Mouse (Mus musculus) activated CD4-positive, CD25-positive, alpha-beta regulatory T cell, adult 4 months (primary cell): ENCODE results near the gene Pou2af1. TPM values are rescaled to one million over a fixed set of nuclear protein-coding genes. Genes with fewer than 3 reads are reported as not detected.

ENCODE experiments used
- ATAC-seq: one replicate; pipeline ENCODE4 v1.8.0; 2017
- polyA plus RNA-seq, 2 experiments: library from polyadenylated mRNA; unstranded; fragments of 100-300 nt; shearing (Covaris generic); gene quantifications; one replicate each; pipeline ENCODE4 v1.2.1; 2017

Gene Pou2af1
- 1 to 10 TPM; 5.2 to 6.6 TPM for polyA plus RNA-seq

DNA sequence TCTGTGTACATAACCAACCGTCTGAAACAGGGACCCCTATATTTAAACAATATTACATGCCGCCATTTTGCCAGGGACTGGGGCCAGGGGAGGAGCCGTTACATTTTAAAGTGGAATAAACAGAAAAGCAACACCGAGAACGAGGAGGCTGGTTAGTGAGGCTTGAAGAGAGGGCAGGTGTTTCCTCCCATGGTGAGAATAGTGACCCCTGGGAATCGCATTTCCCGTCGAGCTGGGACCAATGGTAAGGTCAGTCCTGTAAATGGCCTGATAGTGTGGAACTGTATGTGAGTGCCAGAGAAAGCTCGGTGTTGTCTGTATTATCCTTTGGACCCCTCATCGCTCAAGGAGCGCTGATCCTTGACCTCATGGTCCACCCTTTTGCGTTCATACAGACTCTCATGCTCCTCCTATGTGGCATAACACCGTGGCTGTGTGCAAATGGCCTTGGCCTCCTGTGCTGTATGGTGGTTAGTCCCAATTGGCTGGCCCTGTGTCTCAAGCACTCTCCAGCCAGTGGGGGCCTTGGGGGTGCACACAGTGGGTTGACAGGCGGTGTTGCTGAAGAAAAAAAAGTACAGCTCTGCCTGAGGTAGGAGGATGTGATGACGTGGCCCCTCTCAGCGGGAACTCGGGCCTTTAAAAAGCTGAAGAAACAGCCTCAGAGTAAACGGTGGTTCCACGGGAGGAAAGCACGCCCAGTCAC is at the start of gene Pou2af1:
Gene Pou2af1 (plus strand): TSS at position 686 of the 706 bp plus-strand sequence.
- peak; percentile 89 for ATAC-seq

DNA sequence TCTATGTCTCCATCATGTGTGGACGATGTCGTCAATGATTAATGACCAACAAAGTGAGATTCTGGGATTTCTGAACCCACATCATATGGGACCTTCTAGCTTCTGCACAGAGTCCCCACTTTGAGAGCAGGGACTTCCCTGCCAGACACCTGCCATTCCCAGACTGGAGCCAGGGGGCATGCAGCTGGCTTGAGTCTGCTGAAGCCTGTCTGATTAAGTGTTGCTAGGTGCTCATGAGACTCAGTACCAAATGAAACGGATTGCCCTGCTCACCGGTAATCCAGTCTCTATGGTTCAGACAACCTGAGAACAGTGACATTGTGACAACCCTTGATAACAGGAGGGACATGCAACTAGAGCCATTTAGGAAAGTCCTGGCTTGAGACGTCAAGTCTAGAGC is 49.5 kb upstream of the Pou2af1 start:
- no peak for ATAC-seq

DNA sequence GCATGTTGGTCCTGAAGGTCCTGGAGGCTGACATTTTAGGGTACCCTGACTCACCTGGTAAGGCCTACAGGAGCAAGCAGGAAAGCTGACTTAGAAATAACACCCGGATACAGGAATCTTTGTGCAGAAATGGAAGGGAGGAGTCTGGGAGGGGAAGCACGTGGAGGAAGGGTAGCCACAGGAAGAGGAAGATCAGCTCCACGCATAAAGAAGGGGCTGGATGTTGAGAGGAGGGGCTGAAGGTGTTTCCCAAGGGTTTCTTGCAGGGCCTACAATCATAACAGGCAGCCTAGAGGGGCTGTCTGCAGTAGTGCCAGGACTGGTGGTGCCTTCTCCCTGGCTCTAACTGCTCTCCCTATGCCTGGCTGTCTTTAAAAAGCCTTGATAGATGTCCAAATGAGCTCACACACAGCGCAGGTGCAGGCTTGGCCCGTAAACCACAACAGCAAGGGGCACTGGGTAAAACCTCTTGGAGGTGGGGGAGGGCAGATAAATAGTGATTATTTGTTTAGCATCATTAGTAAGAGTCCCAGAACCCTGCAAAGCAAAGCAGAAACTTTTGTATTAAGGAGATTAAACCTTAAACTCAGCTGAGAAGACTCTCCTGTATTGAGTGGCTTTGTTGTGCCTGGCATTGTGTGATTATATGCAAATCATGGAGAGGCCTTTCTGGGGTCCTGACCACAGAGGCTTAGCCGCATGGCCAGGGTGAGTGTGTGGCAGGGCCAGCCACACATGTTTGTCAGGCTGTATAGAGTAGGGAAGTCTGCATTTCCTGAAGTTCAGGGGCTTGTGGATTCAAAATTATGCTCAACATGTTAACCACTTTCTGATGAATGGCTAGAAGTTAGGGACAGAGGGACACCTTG is 48.0 kb upstream of the Pou2af1 start, which contains the start of gene Gm32742:
Gene Gm32742 (minus strand): TSS at position 206 of the 869 bp plus-strand sequence.
- no peak for ATAC-seq

DNA sequence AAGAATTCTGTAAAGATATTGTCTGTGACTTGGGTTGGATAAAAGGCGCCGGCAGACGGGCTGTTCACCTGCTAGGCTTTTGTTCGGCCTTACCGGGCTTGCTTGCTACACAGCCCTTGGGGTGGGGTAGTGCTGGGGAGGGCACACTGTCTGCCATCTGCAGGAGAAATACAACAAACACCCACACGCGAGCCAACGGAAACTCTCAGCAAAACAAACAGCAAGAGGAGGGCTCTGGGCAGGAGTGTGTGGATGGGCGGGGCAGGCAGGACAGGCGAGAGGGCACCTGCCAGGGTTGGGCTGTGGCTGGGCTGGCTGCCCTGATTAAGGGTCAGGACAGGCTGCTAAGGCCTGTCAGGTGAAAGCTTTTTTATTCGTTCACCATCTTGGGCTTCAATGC is 45.6 kb upstream of the Pou2af1 start:
- ATAC-seq: no peak

DNA sequence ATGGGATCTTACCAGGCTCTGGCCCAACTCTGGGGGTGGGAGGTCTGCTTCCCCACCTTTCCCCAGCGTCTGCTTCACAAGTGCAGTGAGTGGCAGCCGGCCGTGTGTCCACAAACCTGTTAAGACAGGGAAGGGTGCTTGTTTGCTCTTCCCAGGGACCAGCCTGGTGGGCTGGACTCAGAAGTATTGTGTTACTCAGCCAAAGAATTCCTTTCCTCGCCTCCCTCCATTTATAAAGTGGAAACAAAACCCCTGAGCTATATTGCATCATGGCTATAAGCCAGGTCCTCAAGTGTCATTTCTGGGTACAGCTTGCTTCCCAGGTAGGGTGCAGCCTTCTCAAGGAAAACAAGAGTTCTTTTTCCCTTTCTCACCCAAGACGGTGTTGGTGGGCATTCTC is 44.8 kb upstream of the Pou2af1 start:
- no peak for ATAC-seq

DNA sequence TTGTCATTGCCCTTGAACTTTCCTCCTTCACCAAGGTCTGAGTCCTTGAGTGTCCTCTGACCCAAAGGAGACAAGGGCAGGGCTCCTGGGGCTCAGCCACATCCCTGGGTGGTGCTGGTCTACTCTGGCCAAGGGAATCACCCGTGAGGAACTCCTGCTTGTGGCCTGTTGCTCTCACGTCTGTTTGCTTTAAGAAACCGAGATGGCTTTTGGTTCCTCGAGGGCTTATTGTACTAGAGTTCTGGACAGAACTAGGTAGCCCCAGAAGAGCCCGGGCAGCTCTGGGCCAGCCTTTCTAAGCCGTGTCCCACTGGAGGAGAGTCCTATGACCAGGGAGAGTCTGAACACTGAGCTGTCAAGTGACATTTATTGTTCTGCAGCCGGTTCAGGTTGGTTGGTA is 44.4 kb upstream of the Pou2af1 start:
- ATAC-seq: no peak

DNA sequence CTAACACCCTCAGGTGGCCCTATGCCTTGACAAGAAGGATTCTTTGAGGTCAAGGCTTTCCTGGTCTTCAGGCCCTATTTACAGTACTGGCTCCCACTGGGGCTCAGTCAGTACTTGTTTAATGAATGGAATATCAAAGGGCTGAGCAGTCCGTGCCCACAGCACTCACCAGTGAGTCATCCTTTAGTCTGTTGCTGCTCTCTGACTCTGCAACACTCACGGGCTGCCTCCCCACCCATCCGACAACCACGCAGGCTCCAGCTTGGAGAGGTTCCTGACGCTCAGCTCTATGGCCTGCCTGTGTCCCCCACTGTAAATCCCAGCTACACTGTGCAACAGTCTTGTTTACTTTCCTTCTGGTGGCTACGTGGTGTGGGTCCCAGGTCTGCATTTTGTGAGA is 43.2 kb upstream of the Pou2af1 start:
- ATAC-seq: no peak

DNA sequence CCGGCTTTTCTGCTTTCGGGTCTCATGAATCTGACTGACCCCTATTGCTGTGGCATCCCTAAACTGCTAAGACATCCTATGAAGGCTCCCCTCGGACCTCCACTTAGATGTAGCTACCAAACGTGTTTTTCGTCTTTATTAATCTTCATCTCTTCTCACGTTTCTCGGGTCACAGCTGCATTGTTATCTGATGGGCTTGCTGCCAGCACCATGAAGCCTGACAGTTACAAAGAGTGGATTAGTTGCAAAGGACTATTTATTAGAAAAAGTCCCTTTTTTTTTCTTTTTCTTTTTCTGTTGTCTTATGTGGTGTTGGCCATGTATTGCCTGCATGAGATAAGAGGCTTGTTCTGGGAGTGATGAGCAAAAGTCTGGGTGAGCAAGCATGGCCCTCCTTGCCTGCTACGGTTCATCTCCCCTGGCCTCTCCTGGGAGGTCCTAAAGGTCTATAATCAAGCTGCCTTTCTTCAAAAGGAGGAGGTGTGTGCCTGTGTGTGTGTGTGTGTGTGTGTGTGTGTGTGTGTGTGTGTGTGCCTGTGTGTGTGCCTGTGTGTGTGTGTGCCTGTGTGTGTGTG is 38.5 kb upstream of the Pou2af1 start:
- no peak for ATAC-seq

DNA sequence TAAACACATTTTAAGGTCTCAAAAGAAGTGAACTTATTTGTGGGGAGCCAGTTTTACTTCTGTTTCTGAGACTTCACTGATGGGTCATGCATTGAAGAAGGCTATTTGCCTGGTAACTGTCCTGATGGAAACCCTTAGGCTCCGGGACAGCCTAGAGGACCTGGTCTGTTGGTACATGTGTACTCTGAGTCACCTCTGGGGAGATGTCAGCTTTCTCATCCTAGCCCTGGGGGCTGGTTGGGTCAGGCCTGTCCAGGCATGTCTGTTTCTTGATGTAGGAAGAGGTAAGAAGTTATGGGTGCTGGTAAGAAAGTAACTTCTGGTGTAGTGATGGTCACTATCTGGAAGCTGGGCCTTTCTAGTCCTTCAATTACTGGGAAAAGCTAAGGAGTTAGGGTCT is 37.8 kb upstream of the Pou2af1 start:
- ATAC-seq: no peak

DNA sequence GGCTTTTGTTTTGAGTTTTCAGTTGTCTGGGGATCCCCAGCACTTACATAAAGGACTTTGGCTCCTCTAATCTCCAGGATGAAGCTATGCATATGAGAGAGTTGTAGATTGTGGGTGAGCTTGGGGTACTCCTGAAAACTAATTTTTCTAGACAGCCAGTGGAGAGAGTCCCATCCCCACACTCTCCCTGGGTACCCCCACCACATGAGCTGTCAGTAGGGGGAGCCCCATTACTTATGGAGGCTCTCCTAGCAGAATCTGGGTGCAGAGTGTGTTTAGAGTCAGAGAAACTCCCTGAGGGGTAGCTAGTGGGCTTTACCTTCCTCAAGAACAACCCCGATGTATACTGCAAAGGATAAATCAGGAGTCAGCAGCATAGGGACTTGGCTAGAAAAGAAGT is 35.2 kb upstream of the Pou2af1 start:
- ATAC-seq: no peak

DNA sequence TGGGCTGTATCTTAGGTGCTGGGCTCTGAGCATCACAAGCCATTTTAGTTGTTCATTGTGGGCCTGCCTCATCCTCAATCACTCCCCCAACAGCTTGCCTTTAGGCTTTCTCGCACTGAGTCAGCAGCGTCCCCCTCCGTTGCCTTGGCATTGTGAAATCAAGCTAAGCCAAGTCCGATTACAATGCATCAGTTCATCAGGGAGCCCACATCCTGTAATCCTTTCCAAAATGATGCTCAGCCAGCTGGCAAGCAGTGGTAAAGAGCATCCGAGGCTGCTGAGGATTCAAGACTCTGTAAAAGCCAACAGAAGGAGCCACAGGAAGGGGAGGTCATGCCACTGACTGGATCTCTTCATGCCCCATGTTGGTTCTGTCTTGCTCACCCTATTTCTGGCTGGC is 32.9 kb upstream of the Pou2af1 start:
- no peak for ATAC-seq

DNA sequence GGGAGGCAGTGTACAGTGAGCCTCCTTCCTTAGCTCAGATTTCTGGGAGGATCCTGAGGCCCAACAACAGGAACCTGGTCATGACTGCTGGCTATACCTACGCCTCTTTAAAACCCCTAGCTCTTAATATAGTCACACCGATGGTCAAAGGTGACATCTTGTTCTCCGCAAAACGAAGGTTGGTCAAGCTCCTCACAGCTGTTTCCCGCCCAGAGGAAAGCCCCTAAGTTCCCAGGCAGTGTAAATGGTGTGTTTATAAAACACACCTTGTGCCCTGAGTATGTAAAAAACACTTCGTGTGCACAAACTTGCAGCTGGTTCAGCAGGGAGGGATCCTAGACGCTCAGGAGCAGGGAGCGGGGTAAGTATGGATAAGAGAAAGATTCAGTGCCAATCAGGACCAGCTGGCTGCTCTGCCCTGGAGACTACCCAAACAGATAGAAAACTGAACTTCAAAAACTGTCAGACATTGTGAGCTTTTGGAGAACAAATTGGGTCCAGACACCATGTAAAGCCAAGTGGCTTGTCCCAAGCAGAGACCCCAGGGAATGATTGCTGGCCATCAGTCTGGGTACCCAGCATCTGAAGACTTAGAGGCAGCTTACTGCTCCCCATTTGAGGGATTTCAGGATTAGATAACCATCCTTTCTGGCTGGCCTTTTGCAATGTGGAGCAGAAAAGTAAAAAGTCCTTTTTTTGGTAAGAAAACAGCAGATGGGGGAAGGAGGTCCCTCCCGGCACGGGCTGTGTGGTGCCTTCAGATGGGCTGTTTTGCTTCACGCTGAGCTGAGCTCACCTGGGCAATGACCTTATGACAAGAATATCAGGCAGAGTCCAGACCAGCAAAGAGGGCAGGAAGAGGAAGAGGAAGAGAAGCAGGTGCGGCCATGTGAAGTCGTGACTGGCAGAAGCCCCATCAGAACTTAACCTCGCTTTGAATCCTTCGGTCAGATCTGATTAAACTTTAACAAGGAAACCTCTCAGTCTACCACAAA is 30.5 kb upstream of the Pou2af1 start:
- no peak for ATAC-seq

DNA sequence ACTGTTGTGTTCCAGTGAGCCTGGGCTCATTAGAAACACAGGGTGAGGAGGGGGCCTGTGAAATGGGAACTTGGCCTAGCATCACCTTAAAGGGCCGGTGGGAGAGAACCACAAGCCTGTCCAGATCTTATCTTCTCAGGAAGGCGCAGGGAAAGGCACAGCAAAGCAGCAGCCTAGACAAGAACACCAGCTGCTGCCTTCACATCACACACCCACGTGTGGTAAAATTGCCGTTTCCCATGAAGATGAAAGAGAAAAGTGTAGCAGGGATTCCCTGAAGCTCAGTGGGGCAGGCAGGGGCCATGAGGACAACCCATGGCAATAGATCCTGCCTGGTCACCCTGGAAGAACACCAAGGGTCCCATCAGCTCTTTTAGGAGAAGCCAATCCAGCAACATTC is 28.1 kb upstream of the Pou2af1 start:
- no peak for ATAC-seq

DNA sequence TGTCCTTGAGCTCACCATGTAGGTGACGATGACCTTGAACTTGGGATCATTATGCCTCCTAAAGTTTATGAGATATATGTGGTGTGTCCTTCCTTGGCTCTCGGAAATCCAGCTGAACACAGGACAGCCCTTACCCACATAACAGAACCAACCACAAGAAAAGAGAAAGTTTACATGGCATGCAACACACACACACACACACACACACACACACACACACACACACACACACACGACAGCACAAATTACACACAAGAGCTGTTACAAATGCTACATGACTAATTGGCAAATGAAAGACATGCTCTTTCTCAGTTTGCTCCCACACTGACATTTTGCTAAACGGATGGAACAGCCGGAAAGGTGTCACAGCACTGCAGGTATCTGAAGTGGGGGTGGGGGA is 27.6 kb upstream of the Pou2af1 start:
- ATAC-seq: no peak

DNA sequence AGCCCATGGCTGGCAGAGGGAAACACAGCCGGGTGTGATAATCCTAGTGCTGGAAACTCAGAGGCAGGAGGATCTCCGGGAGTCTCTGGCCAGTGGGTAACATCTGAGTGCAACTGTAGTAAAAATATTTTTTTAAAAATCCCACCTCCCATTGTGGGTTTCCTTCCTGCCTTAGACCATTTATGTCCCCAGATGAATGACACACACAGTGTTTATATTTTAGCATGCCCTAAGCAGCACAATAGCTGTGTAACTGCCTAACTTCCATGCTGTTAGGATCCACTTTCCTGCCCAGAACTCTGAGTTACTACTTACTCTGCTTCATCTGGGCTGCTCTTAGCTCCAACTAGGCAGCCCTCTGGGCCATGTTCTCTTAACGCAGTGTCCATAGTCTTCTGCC is 22.9 kb upstream of the Pou2af1 start:
- no peak for ATAC-seq

DNA sequence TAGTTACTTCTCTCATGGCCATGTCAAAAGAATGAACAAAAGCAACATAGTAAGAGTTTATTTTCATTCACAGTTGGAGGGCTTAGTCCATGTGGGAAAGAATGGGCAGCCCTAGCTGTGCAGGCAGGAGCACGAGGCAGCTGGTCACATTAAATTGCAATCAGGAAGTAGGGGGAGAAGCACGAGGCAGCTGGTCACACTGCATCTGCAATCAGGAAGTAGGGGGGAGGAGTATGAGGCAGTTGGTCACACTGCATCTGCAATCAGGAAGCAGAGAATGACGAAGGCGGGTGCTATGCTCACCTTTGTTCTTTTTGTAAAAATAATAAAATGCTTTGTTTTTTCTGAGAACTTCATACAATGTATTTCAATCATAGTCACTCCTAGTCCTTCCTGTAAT is 18.7 kb upstream of the Pou2af1 start:
- no peak for ATAC-seq

DNA sequence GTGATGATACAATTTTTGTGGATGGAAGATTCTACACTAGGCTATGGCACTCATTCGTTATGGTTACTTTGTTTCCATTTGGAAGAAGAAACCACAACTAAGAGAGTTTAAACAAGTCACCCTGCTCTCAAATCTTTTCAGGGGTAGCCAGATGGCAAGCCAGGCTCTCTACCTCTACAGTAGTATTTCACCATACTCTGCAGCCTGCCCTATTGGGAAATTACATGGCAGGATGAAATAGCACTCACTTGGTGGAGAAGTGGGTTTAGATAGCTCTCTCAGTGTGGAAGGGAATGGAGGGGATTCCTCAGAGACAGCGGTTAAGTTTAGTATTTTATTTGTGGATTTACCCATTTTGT is 4.6 kb upstream of the Pou2af1 start:
- ATAC-seq: no peak

DNA sequence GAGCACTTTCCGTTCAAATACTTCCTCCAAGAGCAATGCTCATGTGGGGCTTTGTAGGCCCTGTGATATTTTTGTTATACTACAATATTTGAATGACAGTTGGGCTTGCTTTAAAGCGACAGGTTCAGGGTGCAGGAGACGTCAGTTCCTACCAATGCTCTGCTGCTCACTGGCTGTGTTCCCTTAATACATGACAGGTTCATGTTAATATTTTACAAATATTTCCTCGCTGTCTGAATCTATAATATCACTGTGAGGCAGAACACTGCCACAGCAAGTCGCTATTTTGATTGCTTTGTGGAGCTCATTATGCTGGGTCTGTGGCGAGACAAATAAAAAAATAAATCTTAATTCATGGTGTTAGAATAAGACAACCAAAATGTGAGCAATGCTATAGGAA is 2.3 kb upstream of the Pou2af1 start:
- no peak for ATAC-seq

DNA sequence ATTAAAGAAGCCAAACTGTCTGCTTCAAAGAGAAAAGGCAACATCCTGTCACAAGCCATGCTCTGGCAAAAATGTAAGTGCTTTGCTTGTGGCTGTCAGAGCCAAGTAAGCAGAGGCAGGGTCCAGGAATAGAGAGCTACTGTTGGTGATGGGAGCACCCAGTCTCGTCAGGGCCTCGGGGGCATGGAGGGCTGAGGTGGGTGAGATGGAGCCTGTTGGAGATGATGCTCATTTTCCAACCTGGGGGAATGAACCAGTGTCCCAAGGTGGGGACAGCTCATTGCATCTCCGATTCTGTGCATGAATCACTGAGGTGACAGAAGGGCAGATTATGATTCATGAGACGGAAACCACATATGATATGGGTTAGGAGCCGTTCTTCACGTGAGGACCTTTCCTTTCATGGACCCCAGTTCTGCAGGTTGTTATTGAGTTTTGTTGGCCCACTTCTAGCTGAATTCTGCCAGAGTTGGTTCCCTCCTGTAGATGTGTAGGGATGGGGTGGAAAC is 275 bp downstream of the Pou2af1 start:
- peak; percentile 62 for ATAC-seq

DNA sequence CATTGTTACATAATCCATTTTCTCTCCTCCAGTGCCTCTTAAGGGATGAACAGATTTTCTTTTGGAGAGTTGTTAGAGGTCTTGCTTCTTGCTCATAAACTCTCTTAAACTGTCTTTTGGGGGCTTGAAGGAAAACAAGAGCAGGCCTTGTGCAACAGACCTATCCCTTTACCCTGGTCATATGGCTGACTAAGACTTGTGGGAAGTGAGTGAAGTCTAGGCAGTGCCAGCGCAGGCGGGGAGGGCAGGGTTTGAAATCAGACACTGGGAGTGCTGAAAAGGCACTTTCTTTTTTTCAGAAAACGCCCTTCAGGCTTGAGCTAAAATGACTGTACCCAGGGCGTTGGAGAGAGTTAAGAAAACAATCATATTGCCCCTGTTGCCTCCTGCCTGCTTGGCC is 1.8 kb downstream of the Pou2af1 start:
- ATAC-seq: no peak

DNA sequence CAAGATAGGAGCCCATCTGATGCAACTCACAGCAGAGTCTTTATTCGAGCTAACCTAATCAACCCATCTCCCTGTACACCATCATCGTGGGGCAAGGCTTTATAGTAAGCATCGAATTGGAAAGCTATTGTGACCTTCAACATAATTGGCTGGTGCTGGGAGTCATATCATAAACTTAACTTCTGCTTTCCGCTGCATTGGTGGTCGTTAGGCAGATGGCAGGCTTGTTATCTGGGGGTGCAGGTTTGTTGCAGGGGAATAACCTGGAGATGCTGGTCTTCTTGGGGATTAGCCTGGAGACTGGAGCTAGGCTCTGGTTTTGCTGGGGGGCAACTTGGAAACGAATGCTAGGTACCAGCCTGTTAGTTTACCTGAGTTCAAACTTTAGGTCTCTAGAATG is 2.4 kb downstream of the Pou2af1 start:
- ATAC-seq: no peak

DNA sequence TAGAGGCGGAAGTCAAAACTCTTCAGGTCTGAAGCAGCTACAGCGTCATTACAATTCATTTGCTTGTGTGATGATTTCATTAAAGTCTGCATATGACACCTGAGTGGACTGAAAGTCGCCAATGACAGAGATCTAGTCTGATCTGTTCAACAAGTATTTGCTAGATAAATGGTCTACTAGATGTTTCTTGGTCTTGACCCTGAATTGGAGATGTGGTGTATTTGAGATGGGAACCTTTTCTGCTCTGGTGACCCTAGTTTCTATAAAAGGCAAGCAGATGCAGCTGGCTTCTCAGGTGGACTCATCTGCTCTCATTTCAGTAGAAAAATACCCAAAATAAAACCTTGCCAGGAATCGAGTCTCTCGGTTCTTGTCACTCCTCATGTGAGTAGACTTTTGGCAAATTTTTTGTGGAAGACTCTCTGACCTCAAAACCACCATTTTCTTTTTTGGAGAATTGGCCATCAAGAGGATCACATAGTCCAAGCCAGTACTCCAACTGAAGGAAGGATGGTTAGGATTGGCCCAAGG is 12.2 kb downstream of the Pou2af1 start:
- ATAC-seq: no peak
